Mouse (Mus musculus) lung, adult 2 months (tissue): Measurements from ENCODE around the gene Hba-a1.

Experiments used
- CTCF ChIP-seq: fragments of 200-500 bp; IDR thresholded peaks from 2 replicates; pipeline ENCODE4 v1.5.1; 2011; ENCODE audit warnings: mild to moderate bottlenecking, low read length, control low read depth; ENCODE audit not compliant: insufficient read depth
- POLR2A ChIP-seq: fragments of 200-500 bp; IDR thresholded peaks from 2 replicates; pipeline ENCODE4 v1.6.1; 2011; ENCODE audit warnings: low read depth, mild to moderate bottlenecking, control low read depth, low read length, borderline replicate concordance; ENCODE audit errors: extremely low read depth

GRCm38 (mm10) chr11:32256146-32256545 lies 27.2 kb upstream of the Hba-a1 start:
- TF ChIP-seq CTCF (no peak), POLR2A (no peak)
